In the genomic region with DNA sequence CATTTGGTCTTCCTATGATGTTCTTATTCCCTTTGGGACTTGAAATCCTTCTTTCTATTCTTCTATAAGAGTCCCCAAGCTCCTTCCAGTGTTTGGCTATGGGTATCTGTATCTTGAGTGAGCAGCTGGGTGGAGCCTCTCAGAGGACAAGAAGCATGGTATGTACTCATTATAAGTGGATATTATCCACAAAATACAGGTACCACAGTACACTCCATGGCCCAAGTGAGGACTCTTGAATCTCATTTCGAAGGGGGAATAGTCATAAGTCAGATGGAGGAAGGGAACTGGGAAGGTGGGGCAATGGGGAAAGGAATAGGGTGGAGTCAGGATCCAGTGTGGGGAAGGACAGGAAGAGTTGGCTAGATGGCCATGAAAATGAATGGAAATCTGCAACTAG, we compare ENCODE assay signal across 31 mouse cellular contexts. TPM values are rescaled to one million over a fixed set of nuclear protein-coding genes. Genes with fewer than 3 reads are reported as not detected.
"Had no signal": no experiment of that assay in that cellular context is flagged by ENCODE, and none has a peak within 500 bp of the region (broad histone marks: within the 10 kb centered on the region; RNA-seq: fewer than 3 reads in every experiment).

No protein-coding gene starts in this region.

- H3K27ac ChIP-seq: gastrocnemius, adult 2 months; heart, adult 2 months; heart, embryonic 13.5 days; heart, embryonic 15.5 days; hindbrain, embryonic 10.5 days; hindbrain, embryonic 12.5 days; hindbrain, embryonic 14.5 days; intestine, embryonic 15.5 days; layer of hippocampus, adult 2 months; left cerebral cortex, adult 2 months; limb, embryonic 10.5 days; limb, embryonic 12.5 days had no signal

- H3K4me2 ChIP-seq: heart, embryonic 11.5 days; heart, embryonic 13.5 days; heart, embryonic 15.5 days; hindbrain, embryonic 12.5 days; hindbrain, embryonic 14.5 days; intestine, embryonic 15.5 days; limb, embryonic 12.5 days; liver, embryonic 11.5 days had no signal

- H3K9me3 ChIP-seq: heart, embryonic 13.5 days; heart, embryonic 15.5 days; hindbrain, embryonic 10.5 days; hindbrain, embryonic 12.5 days; intestine, embryonic 15.5 days; limb, embryonic 10.5 days; limb, embryonic 12.5 days had no signal

- DNase-seq: gastrocnemius, adult 2 months; gastrocnemius, postnatal 10 days; gastrocnemius, postnatal 25 days; heart, adult 2 months; heart, postnatal 4 days; kidney, adult 18-20 months; kidney, adult 8-10 months; kidney, postnatal 10 days; kidney, postnatal 25 days; kidney, postnatal 4 days; liver had no signal

- H3K27me3 ChIP-seq: heart, embryonic 15.5 days; hindbrain, embryonic 12.5 days; intestine, embryonic 15.5 days had no signal

- H3K4me3 ChIP-seq: gastrocnemius, adult 2 months; heart, adult 2 months; heart, embryonic 13.5 days; heart, embryonic 15.5 days; hindbrain, embryonic 10.5 days; hindbrain, embryonic 12.5 days; intestine, embryonic 15.5 days; layer of hippocampus, adult 2 months; left cerebral cortex, adult 2 months; limb, embryonic 10.5 days; limb, embryonic 12.5 days had no signal

- H3K9ac ChIP-seq: heart, embryonic 13.5 days; heart, embryonic 15.5 days; hindbrain, embryonic 12.5 days; hindbrain, embryonic 14.5 days; intestine, embryonic 15.5 days; limb, embryonic 12.5 days had no signal

RNA-seq across cellular contexts. Expression of a gene that starts 10.3 kb away (rescaled TPM):
- total RNA-seq: granulocyte monocyte progenitor cell, adult 5-6 weeks had no signal
- polyA plus RNA-seq: inflammation-experienced regulatory T-cells, adult 6 months had no signal

RNA-seq across cellular contexts. Expression of a gene that starts 28.0 kb away (rescaled TPM):
- total RNA-seq: gastrocnemius, postnatal 10 days; gastrocnemius, postnatal 25 days; gastrocnemius, postnatal 4 days; granulocyte monocyte progenitor cell, adult 5-6 weeks; heart, postnatal 4 days; layer of hippocampus, adult 2 months; left cerebral cortex, adult 2 months; left cerebral cortex, postnatal 14 days; left cerebral cortex, postnatal 36 days had no signal
- polyA plus RNA-seq: heart, embryonic 11.5 days; heart, embryonic 13.5 days; heart, embryonic 15.5 days; hindbrain, embryonic 10.5 days; inflammation-experienced regulatory T-cells, adult 6 months; intestine, embryonic 15.5 days; intestine, postnatal 0 days; kidney, embryonic 14.5 days; kidney, embryonic 16.5 days; limb, embryonic 10.5 days; limb, embryonic 12.5 days; liver, embryonic 11.5 days had no signal
